Mouse (Mus musculus): ENCODE measurements around the gene Wdr46. TPM values are rescaled to one million over a fixed set of nuclear protein-coding genes. Genes with fewer than 3 reads are reported as not detected.
A peak's percentile ranks its signal among the peaks of the same experiment; 100 is the strongest.
"Not testable (repeated sequence)": the region's sequence is repeated elsewhere in the genome, so short reads cannot be mapped to it uniquely, and the experiment has no call there.

The Wdr46 gene
- polyA plus RNA-seq, 1 experiment from 2014 or later: 41.9 TPM

DNA sequence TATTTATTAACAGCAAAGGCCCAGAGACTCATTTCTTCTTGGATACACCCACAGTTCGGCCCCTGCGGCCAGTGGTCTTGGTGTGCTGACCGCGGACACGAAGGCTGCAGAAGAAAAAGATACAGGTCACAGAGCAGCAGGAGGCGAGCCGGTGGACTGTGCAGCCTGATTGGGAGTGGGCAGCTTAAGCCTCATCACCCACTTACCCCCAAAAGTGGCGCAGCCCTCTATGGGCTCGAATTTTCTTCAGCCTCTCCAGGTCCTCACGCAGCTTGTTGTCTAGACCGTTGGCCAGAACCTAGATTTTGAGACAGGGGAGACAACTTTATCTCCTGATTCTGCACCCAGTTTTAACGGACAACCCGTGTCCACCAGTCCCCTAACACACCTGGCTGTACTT is 11.6 kb downstream of the Wdr46 start:
- peaks cover 58% of the 10 kb centered on the region for H3K36me3 ChIP-seq (replicated peaks)
- not testable (repeated sequence) for ATAC-seq (ENCODE audit: low FRiP score); H3K9me3 ChIP-seq; H3K27me3 ChIP-seq
- H3K9ac ChIP-seq: peak overlapping the region; percentile 68
- H3K27ac ChIP-seq: peak overlapping the region; percentile 87; the same call in 1 of the 2 replicates
- peak overlapping the region; percentile 48; the same call in 1 of the 2 replicates for H3K4me3 ChIP-seq (replicated peaks)
- H3K4me2 ChIP-seq: peak overlapping the region; percentile 77
- H3K4me1 ChIP-seq: peaks cover 66% of the 10 kb centered on the region
- WGBS: 77% methylated on average over 13 of the region's 13 CpGs

DNA sequence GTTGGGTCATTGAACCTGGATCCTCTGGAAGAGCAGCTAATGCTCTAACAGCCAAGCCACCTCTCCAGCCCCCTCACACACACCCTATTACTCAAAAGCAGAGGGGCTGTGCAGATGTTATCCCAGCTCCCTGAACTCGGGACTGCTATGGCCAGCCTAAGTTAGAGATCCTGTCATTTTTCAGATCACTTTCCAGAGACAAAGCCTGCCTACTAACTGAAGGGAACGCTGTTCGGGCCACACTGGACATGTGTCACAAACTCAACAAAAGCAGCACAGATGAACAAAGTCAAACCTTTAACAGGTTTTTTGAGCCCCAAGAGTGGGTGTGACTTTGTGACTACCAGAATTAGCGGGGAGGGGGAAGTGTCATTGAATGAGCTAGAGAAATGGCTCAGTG is 12.4 kb downstream of the Wdr46 start:
- Histone ChIP-seq H3K4me3 (replicated peaks) (peak overlapping the region; percentile 11; the same call in 1 of the 2 replicates), H3K36me3 (replicated peaks) (peaks cover 54% of the 10 kb centered on the region), H3K4me2 (0 out of 2 replicates have a peak overlapping the region, but pooled peaks have one; percentile 98), H3K4me1 (peaks cover 66% of the 10 kb centered on the region), H3K9me3 (no peaks in the 10 kb centered on the region), H3K9ac (peak overlapping the region; percentile 33), H3K27ac (0 out of 2 replicates have a peak overlapping the region, but pooled peaks have one; percentile 26), H3K27me3 (no peaks in the 10 kb centered on the region)
- 84% methylated on average over 4 of the region's 4 CpGs for WGBS
- ATAC-seq (ENCODE audit: low FRiP score): no peak

DNA sequence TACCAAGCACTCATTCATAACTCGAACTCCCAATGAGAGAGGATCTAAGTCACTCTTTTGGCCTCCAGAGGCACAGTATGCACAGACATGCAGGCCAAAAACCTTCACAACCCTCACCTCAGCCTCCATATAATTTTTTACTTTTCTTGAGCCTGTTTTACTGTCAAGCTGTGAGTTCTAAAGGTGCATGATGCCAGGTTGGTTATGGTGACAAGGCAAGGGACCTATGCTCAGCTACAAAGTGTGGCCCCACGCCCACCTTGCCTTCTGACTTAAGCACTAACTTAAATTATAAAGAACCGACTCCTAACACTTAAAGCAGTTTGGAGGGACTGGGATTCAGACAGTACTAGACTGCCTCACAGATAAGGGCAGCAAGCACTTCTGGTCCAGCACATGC is 12.8 kb downstream of the Wdr46 start:
- Histone ChIP-seq H3K9ac (peak overlapping the region; percentile 33; the same call in 1 of the 2 replicates), H3K27ac (0 out of 2 replicates have a peak overlapping the region, but pooled peaks have one; percentile 26), H3K27me3 (no peaks in the 10 kb centered on the region), H3K9me3 (no peaks in the 10 kb centered on the region), H3K36me3 (replicated peaks) (peaks cover 54% of the 10 kb centered on the region), H3K4me3 (replicated peaks) (peak overlapping the region; percentile 11; the same call in 1 of the 2 replicates), H3K4me1 (peaks cover 66% of the 10 kb centered on the region), H3K4me2 (peak overlapping the region; percentile 98; the same call in 1 of the 2 replicates)
- 87% methylated on average over 3 of the region's 3 CpGs for WGBS
- ATAC-seq (ENCODE audit: low FRiP score): no peak

DNA sequence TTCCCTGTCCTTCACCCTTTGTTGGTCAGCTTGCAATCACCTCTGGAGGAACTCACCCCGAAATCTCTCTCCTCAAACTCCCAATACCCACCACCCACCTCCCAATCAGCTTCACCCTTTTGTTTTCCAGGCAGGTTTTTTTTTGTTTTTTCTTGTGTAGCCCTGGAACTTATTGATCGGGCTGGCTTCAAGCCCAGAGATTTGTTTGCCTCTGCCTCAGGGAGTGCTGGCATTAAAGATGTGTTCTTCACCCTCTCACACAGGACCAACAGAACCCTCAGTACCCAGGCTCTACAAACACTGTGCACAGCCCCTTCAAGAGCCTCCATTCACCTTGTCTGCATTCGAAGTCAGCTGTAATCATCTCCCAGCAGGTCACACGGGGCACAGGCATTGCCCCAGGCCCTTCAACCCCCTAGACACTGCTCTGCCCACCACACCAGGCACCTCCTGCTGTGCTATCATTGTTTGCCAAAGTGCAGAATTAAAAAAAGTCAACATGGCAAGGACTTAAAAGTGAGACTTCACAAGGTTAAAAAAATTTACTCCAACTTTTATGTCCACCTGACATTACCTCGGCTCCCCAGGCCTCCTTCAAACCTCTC is 13.6 kb downstream of the Wdr46 start:
- H3K9ac ChIP-seq: peak overlapping the region; percentile 84
- no peak for ATAC-seq (ENCODE audit: low FRiP score)
- WGBS: 39% methylated on average over 5 of the region's 5 CpGs
- H3K27me3 ChIP-seq: no peaks in the 10 kb centered on the region
- peaks cover 64% of the 10 kb centered on the region for H3K4me1 ChIP-seq
- H3K27ac ChIP-seq: peak overlapping the region; percentile 89
- no peaks in the 10 kb centered on the region for H3K9me3 ChIP-seq
- H3K36me3 ChIP-seq (replicated peaks): peaks cover 54% of the 10 kb centered on the region
- peak overlapping the region; percentile 98 for H3K4me2 ChIP-seq
- peak overlapping the region; percentile 65 for H3K4me3 ChIP-seq (replicated peaks)

DNA sequence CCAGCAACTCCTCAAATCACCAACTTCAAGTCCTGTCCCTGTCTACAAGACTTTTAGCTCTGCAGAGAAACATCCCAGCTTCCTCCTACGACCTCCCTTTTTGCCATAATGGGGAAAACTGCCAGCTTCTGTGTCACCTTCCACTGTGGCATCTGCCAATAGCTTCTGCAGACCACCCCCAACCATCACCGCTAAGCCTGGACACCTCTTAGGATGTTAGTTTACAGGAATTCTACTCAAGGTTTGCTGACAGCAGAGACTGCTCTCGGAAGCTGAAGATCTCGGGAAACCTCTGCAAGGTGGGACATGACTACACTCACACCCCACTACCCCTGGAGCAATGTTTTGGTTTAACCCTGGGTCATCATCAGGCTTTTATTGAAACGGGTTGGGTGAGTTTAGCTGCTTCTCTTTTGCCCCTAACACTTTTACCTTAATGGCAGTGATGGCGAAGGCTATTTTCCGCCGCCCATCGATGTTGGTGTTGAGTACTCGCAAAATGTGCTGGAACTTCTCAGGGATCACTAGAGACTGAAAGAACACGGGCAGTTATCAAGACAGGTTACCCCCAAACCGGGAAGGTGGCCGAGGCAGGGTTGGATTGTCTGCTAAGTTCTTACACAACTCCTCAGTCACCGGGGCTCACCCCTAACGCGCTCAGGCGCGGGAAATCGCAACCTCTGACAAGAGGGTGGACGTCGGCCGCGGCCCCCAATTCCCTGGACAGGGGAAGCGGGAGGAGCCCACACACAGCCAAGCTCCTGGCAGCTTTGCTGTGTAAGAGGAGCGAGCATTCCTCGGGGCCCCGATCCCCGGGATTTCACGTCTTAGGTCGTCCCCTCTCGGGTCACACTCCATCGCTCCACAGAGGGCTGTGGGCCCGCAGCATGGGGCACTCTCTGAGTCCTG is 14.4 kb downstream of the Wdr46 start:
- H3K9ac ChIP-seq: peak overlapping the region; percentile 84
- 1% methylated on average over 33 of the region's 33 CpGs for WGBS
- ATAC-seq (ENCODE audit: low FRiP score): no peak; the same call in 1 of the 2 replicates
- H3K36me3 ChIP-seq (replicated peaks): peaks cover 54% of the 10 kb centered on the region
- H3K4me1 ChIP-seq: peaks cover 56% of the 10 kb centered on the region
- H3K9me3 ChIP-seq: no peaks in the 10 kb centered on the region
- H3K4me3 ChIP-seq (replicated peaks): peak overlapping the region; percentile 65
- peak overlapping the region; percentile 89 for H3K27ac ChIP-seq
- peak overlapping the region; percentile 98 for H3K4me2 ChIP-seq
- H3K27me3 ChIP-seq: no peaks in the 10 kb centered on the region

DNA sequence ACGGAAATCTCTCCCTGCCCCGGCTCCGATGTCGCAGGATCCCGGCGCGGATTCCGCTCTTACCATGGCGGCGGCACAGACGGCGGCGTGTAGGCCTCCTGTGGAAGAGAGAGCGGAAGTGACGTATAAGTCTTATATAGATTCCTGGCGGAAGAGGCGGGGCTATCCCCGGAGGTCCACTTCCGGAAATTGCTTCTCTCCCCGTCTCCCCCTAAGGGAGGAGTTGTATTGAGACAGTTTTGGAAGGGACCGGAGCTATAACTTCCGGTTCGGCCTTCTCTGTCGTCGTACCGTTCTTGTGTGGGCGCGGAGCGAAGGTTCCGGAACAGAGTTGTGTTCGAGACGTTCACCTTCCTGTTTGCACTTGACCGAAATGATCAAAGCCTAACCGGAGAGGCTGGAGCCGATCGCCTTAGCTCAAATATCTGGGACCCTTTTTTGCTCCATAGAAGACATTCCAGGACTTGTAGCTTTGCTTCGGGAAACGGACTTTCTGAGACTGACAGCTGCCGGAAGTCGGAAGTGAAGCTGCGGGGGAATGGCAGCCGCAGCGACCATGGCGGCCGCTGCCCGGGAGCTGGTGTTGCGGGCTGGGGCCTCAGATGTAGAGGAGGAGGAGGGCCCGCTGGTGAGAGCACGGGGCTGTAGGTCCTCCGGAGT is 15.2 kb downstream of the Wdr46 start, which contains the start of the genes Vps52 and Rps18:
Gene Vps52, plus strand, starts transcription at position 258 of the 660 bp plus-strand sequence.
Gene Rps18, minus strand, starts transcription at position 447 of the 660 bp plus-strand sequence.
- peaks cover 56% of the 10 kb centered on the region for H3K36me3 ChIP-seq (replicated peaks)
- peak within 1 kb of the TSS; percentile 65 for H3K4me3 ChIP-seq (replicated peaks)
- H3K4me2 ChIP-seq: peak within 1 kb of the TSS; percentile 98
- peak within 1 kb of the TSS; percentile 84 for H3K9ac ChIP-seq
- ATAC-seq (ENCODE audit: low FRiP score): peak; percentile 90
- under 1% methylated on average over 50 of the region's 50 CpGs for WGBS
- H3K4me1 ChIP-seq: peaks cover 48% of the 10 kb centered on the region
- H3K27me3 ChIP-seq: no peaks in the 10 kb centered on the region
- no peaks in the 10 kb centered on the region for H3K9me3 ChIP-seq
- H3K27ac ChIP-seq: peak within 1 kb of the TSS; percentile 89

DNA sequence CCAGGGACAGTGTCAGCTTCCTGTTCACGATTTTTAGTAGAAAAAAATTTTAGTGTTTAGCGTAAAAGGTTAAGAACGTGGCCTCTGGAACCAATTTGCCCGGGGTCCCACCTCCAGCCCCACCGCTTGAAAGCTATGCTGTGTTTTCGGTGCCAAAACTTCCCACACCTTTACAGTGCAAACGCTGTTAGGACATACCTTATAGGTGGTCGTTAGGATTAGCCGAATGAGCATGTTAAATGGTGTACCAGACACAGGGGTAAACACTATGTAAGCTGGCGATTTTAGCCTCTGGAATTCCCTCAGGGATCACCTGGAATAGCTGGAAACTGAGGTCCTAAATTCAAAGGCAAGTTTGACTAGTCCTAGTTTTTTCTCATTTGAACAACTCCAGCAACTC is 15.9 kb downstream of the Wdr46 start:
- H3K36me3 ChIP-seq (replicated peaks): peaks cover 63% of the 10 kb centered on the region
- peaks cover 42% of the 10 kb centered on the region for H3K4me1 ChIP-seq
- no peaks in the 10 kb centered on the region for H3K9me3 ChIP-seq
- H3K4me2 ChIP-seq: peak overlapping the region; percentile 79
- ATAC-seq (ENCODE audit: low FRiP score): no peak
- H3K4me3 ChIP-seq (replicated peaks): peak overlapping the region; percentile 65
- H3K27me3 ChIP-seq: no peaks in the 10 kb centered on the region
- 7% methylated on average over 10 of the region's 10 CpGs for WGBS
- H3K27ac ChIP-seq: peak overlapping the region; percentile 87
- H3K9ac ChIP-seq: peak overlapping the region; percentile 56

DNA sequence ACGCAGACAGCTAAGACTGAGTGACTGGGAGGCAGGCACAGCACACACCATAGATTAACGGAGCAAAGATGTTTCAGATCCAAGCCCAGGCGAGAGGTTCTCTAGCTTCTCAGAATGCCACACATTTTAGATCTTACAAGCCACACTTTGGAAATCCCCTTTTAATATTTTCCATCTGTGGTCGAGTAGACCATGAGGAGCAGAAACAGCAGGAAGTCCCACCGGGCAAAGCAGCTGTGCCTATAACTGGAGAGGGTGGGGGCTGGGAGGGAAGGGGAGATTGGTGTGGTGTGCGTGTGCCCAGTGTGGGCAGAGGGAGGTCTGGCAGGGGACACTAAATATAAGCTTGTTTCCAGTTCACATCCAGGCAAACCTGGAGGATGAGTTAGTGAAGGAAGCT is 17.0 kb downstream of the Wdr46 start:
- no peak overlapping the region for H3K27ac ChIP-seq
- H3K9ac ChIP-seq: 0 out of 2 replicates have a peak overlapping the region, but pooled peaks have one; percentile 7
- H3K9me3 ChIP-seq: no peaks in the 10 kb centered on the region
- no peaks in the 10 kb centered on the region for H3K27me3 ChIP-seq
- WGBS: 80% methylated on average over 6 of the region's 6 CpGs
- no peak for ATAC-seq (ENCODE audit: low FRiP score)
- peaks cover 64% of the 10 kb centered on the region for H3K36me3 ChIP-seq (replicated peaks)
- no peak overlapping the region for H3K4me2 ChIP-seq
- no peak overlapping the region for H3K4me3 ChIP-seq (replicated peaks)
- H3K4me1 ChIP-seq: peaks cover 30% of the 10 kb centered on the region

DNA sequence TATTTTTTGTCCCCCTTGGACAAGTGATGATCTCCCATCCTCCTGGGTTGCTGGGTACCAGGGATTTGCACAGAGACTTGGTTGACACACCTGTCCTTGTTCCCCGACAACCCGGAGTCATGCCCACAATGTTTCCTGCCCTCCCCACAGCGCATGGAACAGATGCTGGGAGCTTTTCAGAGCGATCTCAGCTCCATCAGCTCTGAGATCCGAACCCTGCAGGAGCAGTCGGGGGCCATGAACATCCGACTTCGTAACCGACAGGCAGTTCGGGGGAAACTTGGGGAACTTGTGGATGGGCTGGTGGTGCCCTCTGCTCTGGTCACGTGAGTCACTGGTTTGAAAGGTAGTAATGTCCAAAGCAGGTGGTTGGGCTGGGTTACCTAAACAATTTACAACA is 18.0 kb downstream of the Wdr46 start:
- Histone ChIP-seq H3K27me3 (no peaks in the 10 kb centered on the region), H3K36me3 (replicated peaks) (peaks cover 64% of the 10 kb centered on the region), H3K4me1 (peaks cover 20% of the 10 kb centered on the region), H3K4me3 (replicated peaks) (no peak overlapping the region), H3K27ac (no peak overlapping the region), H3K9me3 (no peaks in the 10 kb centered on the region), H3K4me2 (no peak overlapping the region), H3K9ac (no peak overlapping the region)
- ATAC-seq (ENCODE audit: low FRiP score): no peak
- WGBS: 95% methylated on average over 11 of the region's 11 CpGs

DNA sequence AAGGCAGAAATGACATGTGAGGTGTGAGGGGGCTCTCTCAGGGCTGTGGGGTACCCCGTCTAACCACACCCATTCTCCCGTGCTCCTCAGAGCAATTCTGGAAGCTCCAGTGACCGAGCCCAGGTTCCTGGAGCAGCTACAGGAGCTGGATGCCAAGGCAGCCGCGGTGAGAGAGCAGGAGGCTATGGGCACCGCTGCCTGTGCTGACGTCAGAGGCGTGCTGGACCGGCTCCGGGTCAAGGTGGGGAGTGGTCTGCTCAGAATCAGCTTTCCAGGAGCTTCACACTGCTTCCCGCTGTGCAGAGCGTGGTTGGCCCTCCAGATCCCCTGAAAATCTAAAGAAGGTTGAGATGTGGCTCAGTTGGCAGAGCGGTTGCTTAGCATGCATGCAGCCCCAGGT is 18.7 kb downstream of the Wdr46 start:
- 94% methylated on average over 13 of the region's 13 CpGs for WGBS
- Histone ChIP-seq H3K27me3 (no peaks in the 10 kb centered on the region), H3K4me3 (replicated peaks) (no peak overlapping the region), H3K27ac (no peak overlapping the region), H3K9ac (no peak overlapping the region), H3K4me1 (peaks cover 14% of the 10 kb centered on the region), H3K9me3 (no peaks in the 10 kb centered on the region), H3K36me3 (replicated peaks) (peaks cover 65% of the 10 kb centered on the region), H3K4me2 (no peak overlapping the region)
- ATAC-seq (ENCODE audit: low FRiP score): no peak

DNA sequence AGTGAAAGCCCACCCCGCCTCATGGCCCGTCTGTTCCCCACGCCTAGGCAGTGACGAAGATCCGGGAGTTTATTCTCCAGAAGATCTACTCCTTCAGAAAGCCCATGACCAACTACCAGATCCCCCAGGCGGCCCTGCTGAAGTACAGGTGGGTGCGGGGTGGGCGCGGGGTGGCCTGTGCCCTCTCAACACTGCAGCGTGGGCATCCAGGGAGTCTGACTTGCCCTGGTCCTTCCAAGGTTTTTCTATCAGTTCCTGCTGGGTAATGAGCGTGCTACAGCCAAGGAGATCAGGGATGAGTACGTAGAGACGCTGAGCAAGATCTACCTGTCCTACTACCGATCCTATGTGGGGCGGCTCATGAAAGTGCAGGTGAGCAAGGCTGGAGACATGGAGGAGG is 19.5 kb downstream of the Wdr46 start:
- Histone ChIP-seq H3K4me1 (peaks cover 6% of the 10 kb centered on the region), H3K27ac (no peak overlapping the region), H3K9ac (no peak overlapping the region), H3K27me3 (no peaks in the 10 kb centered on the region), H3K4me3 (replicated peaks) (no peak overlapping the region), H3K9me3 (no peaks in the 10 kb centered on the region), H3K4me2 (no peak overlapping the region), H3K36me3 (replicated peaks) (peaks cover 68% of the 10 kb centered on the region)
- WGBS: 93% methylated on average over 15 of the region's 15 CpGs
- no peak for ATAC-seq (ENCODE audit: low FRiP score)

DNA sequence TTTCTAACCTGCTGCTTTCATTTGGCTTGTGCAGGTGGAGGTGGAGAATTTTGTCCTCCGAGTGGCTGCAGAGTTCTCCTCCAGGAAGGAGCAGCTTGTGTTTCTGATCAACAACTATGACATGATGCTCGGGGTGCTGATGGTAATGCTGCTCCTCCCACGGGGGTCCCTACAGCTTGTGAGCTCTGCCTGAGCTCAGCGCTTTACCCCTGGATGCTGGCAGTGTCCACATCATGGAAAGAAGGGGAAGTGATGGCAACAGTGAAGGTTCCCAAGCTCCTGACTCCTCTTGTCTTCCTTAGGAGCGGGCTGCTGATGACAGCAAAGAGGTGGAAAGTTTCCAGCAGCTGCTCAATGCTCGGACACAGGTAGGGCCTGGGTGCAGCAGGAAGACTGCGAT is 22.4 kb downstream of the Wdr46 start:
- no peak overlapping the region for H3K27ac ChIP-seq
- no peak for ATAC-seq (ENCODE audit: low FRiP score)
- no peak overlapping the region for H3K4me3 ChIP-seq (replicated peaks)
- no peak overlapping the region for H3K9ac ChIP-seq
- H3K4me1 ChIP-seq: no peaks in the 10 kb centered on the region
- H3K27me3 ChIP-seq: no peaks in the 10 kb centered on the region
- no peak overlapping the region for H3K4me2 ChIP-seq
- no peaks in the 10 kb centered on the region for H3K9me3 ChIP-seq
- 94% methylated on average over 7 of the region's 7 CpGs for WGBS
- peaks cover 85% of the 10 kb centered on the region for H3K36me3 ChIP-seq (replicated peaks)

Measured in forebrain, embryonic 12.5 days (tissue).